Mouse (Mus musculus) midbrain, embryonic 11.5 days (tissue): ENCODE data around the gene Npffr2. TPM values are rescaled to one million over a fixed set of nuclear protein-coding genes. Genes with fewer than 3 reads are reported as not detected.

ENCODE experiments used
- ATAC-seq: fragments of 200-750 bp; cut with Nextera tagmentation; 2 replicates; pipeline ENCODE4 v1.8.0; 2017; ENCODE audit warnings: moderate TSS enrichment, moderate library complexity; ENCODE audit not compliant: low FRiP score
- DNase-seq: peaks from one replicate; pipeline ENCODE4 v3.0.0; 2015; ENCODE audit warnings: low spot score; ENCODE audit errors: missing footprints
- H3K27ac ChIP-seq: fragments of 300-500 bp; sonication (generic); 2 replicates; pipeline ENCODE4 v1.5.1; 2014; ENCODE audit warnings: low read depth, low read length
- H3K27me3 ChIP-seq: fragments of 300-500 bp; sonication (generic); 2 replicates; pipeline ENCODE4 v1.6.1; 2014; ENCODE audit warnings: mild to moderate bottlenecking, low read length, moderate library complexity, mixed read lengths; ENCODE audit not compliant: control insufficient read depth, insufficient read depth
- H3K36me3 ChIP-seq: fragments of 300-500 bp; sonication (generic); 2 replicates; pipeline ENCODE4 v1.6.1; 2014; ENCODE audit warnings: mild to moderate bottlenecking, low read length, moderate library complexity, mixed read lengths; ENCODE audit not compliant: control insufficient read depth, insufficient read depth
- H3K4me1 ChIP-seq: fragments of 300-500 bp; sonication (generic); 2 replicates; pipeline ENCODE4 v1.6.1; 2014; ENCODE audit warnings: low read length; ENCODE audit not compliant: control insufficient read depth, insufficient read depth
- H3K4me2 ChIP-seq: fragments of 300-500 bp; sonication (generic); 2 replicates; pipeline ENCODE4 v1.6.1; 2014; ENCODE audit warnings: mild to moderate bottlenecking, moderate library complexity
- H3K4me3 ChIP-seq: fragments of 300-500 bp; sonication (generic); 2 replicates; pipeline ENCODE4 v1.5.1; 2014; ENCODE audit warnings: low read depth, low read length
- H3K9ac ChIP-seq: fragments of 300-500 bp; sonication (generic); 2 replicates; pipeline ENCODE4 v1.6.1; 2014; ENCODE audit warnings: low read length
- H3K9me3 ChIP-seq: fragments of 300-500 bp; sonication (generic); 2 replicates; pipeline ENCODE4 v1.6.1; 2016; ENCODE audit warnings: low read length; ENCODE audit not compliant: control insufficient read depth
- WGBS: fragments of 180-500 bp; shearing (Covaris S2); extraction: QIAGEN DNeasy Blood & Tissue Kit; methylation state at CpG from one replicate; pipeline ENCODE4 v1.1.7; 2014; 5-methylcytosine and 5-hydroxymethylcytosine counted together
- polyA plus RNA-seq: library from polyadenylated mRNA; unstranded; fragments of >200 nt; fragmentation: Nextera tagmentation; extraction: Ambion mirVana; gene quantifications from 2 replicates; pipeline ENCODE4 v1.2.1, GENCODE M21; 2014

Gene Npffr2
- polyA plus RNA-seq, 1 experiment from 2014 or later: not detected

DNA sequence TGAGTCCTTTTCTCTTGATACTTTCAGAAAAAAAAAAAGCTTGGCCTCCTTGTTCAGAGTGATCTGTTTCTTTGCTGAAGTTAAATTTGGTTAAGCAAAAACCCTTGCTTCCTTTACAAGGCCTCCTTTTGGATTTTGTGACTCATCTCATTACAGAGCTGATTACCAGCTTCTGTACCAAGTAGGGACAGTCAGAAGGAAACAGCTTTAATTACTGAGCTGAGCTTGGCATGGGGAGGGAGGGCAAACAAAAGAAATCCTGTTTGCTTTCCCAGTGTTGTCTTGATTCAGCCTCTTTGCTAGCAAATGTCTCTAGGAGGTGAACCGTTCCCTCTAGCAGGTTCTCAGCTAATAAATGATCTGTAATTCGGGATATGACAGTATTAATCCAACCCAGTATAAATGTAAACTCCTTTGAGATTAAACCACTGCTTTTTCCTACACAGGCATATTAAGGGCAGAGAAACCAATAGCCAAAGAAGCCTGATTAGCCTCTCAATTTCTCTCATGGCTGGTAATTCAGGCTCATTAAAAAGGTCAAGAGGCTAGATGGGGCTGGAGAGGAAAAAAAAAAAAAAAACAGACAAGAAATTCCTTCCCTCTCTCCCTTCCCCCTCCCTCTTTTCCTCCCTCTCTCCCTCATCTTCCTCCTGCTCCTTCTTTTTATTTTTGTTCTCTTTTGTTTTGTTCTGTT is 84.2 kb downstream of the Npffr2 start:
- H3K9me3 ChIP-seq: no peaks in the 10 kb centered on the region
- no peaks in the 10 kb centered on the region for H3K27me3 ChIP-seq
- H3K9ac ChIP-seq: no peak overlapping the region
- H3K4me1 ChIP-seq: no peaks in the 10 kb centered on the region
- no peaks in the 10 kb centered on the region for H3K36me3 ChIP-seq
- no peak for DNase-seq
- H3K4me3 ChIP-seq: no peak overlapping the region
- H3K27ac ChIP-seq: no peak overlapping the region
- 55% methylated on average over 2 of the region's 2 CpGs for WGBS
- ATAC-seq: no peak; the same call in 1 of the 2 replicates
- no peak overlapping the region for H3K4me2 ChIP-seq

DNA sequence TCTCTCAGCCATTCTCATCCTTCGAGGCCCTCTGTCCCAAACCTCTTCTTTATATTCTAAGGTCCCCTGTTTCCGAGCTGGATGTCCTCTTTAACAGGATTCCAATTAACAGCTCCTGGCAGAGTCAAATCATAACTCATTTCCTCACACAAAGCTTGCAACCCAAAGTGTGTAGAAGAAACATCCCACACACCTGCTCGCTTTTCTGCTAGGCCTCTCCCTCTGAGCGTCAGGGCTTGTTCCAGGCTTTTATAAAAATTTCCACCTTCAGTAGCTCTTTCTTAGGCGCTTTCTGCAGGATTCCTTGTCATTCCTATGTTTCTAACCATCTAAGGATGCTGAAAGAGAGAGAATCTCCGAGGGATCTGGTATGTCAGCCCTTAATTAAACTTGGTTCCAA is 85.0 kb downstream of the Npffr2 start:
- Histone ChIP-seq H3K27me3 (no peaks in the 10 kb centered on the region), H3K4me3 (no peak overlapping the region), H3K4me1 (no peaks in the 10 kb centered on the region), H3K27ac (no peak overlapping the region), H3K36me3 (no peaks in the 10 kb centered on the region), H3K9me3 (no peaks in the 10 kb centered on the region), H3K9ac (no peak overlapping the region), H3K4me2 (no peak overlapping the region)
- ATAC-seq (no peak), DNase-seq (no peak)
- 64% methylated on average over 6 of the region's 6 CpGs for WGBS

DNA sequence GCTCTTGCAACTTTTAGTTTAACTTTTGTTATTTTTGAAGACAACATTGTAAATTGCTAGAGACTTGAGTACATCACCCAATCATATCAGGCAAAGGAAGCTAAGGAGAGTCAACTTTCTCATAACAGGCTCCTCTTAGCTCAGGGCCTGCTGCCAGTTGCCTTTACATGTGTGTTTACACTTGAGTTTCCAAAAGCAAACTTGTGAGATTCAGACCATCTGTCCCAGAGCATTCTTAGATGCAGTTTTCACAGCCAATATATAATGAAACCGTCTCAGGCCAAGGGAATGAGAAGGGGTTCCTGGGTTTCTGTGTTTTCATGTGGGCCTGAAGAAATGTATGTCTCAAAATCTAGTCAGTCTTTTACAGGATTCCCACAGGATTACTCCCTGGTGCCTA is 104.4 kb downstream of the Npffr2 start:
- Histone ChIP-seq H3K9me3 (no peaks in the 10 kb centered on the region), H3K27me3 (no peaks in the 10 kb centered on the region), H3K4me1 (no peaks in the 10 kb centered on the region), H3K36me3 (no peaks in the 10 kb centered on the region), H3K4me2 (no peak overlapping the region), H3K27ac (no peak overlapping the region), H3K9ac (no peak overlapping the region), H3K4me3 (no peak overlapping the region)
- 62% methylated on average over 1 of the region's 1 CpGs for WGBS
- ATAC-seq: no peak
- no peak for DNase-seq

Other genes with a start within 250 kb of the Npffr2 start
- gene Gc, start 69.5 kb upstream of the Npffr2 start, polyA plus RNA-seq: 0.15 TPM in 1 of 2 replicates, not detected in the other